Mouse (Mus musculus): ENCODE data around the gene Disc1.

Gene Disc1

DNA sequence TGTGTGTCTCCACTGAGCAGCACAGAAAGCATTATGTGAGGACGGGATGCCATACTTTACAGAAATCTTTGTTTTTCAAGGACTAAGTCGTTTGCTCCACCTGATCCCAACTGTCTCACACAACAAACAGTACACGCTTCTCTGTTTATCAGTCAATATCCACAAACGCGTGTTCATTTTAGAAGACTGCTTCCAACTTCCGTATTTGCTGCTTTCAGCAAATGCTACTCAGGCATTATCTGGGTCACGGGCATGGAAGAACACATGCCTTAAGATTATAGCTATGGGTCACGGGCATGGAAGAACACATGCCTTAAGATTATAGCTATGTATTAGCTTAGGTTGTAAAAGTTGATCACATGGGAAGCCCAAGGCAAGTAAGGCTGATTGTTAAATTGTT, 6.9 kb downstream of the Disc1 start:
- in situ Hi-C loops (cut with MboI; ENCODE audit: unreplicated experiment in 2 of 2): loop anchor here (10.0 to 25.0 kb wide), 6 partner anchors 504 to 1201 kb away; partner anchors contain the start of genes Ntpcr (in 1 of the 2) and Sipa1l2 (in 1 of the 2)

DNA sequence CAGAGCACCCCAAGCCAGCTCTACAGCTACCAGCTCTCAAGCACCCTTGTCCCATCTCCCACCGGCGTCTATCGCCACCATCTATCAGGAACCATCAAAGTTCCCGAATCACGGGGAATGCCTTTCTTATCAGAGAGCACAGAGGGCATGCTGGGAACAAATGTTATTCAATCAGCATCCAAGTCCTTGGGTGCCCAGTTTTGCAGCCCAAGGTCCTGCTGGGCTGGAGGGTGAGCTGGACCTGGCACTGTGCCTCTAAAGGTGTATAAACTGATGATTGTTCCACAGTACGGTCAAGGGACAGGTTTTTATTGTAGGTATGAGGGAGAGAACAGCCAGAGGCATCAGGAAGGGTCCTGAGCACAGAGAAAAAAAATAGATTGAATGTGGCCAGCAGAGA, 11.6 kb downstream of the Disc1 start:
- in situ Hi-C loops (cut with MboI; ENCODE audit: unreplicated experiment in 2 of 2): loop anchor here (5.0 to 25.0 kb wide), 7 partner anchors 102 to 1197 kb away; partner anchors contain the start of genes Ntpcr (in 1 of the 2) and Sipa1l2 (in 1 of the 2)

- in situ Hi-C loops (cut with MboI; ENCODE audit: unreplicated experiment in 2 of 2): loop anchor here (5.0 to 25.0 kb wide), 7 partner anchors 100 to 1195 kb away; partner anchors contain the start of genes Ntpcr (in 1 of the 2) and Sipa1l2 (in 1 of the 2)
Measured at GRCm38 (mm10) chr8:125066913-125067595, 13.1 kb downstream of the Disc1 start.

DNA sequence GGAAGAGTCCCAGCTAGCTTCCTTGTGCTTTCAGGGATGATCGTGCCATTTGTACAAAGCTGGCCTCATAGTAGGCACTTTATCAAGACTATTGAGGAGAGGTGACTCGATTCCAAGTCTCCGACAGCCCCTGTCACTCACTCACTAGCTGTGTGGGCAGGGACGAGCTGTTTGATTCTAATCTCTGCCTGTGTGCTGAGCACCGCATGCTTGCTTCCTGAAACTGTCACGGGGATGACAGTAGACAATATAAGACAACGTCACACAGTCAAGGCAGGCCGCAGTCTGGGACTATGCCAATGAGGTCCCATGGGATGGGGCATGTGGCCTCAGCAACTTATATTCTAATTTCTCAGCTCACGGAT, 13.6 kb downstream of the Disc1 start:
- in situ Hi-C loops (cut with MboI; ENCODE audit: unreplicated experiment in 2 of 2): loop anchor here (5.0 to 25.0 kb wide), 7 partner anchors 100 to 1195 kb away; partner anchors contain the start of genes Ntpcr (in 1 of the 2) and Sipa1l2 (in 1 of the 2)

- in situ Hi-C loops (cut with MboI; ENCODE audit: unreplicated experiment in 2 of 2): loop anchor here (5.0 to 25.0 kb wide), 7 partner anchors 99 to 1194 kb away; partner anchors contain the start of genes Ntpcr (in 1 of the 2) and Sipa1l2 (in 1 of the 2)
Measured at GRCm38 (mm10) chr8:125068146-125068905, 14.3 kb downstream of the Disc1 start.

DNA sequence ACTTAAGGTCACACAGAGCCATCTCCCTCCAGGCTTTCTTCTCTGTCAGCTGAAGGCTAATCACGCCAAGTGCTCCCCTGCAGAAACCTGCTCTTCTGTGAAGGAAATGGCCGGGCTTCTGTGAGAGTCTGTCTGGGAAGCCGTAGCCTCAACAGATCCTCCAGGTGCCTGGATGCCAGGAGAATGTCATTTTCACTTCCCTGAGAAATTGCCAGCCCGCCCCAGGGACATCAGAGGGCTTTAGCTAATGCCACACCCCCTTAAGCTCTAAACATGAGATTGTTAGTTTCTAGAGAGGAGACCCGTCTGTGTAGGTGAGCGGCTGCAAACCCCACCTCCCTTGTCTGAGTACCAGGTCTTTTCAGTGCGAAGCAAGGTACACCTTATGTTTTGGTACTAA, 15.3 kb downstream of the Disc1 start:
- in situ Hi-C loops (cut with MboI; ENCODE audit: unreplicated experiment in 2 of 2): loop anchor here (5.0 to 25.0 kb wide), 7 partner anchors 98 to 1193 kb away; partner anchors contain the start of genes Ntpcr (in 1 of the 2) and Sipa1l2 (in 1 of the 2)

- in situ Hi-C loops (cut with MboI; ENCODE audit: unreplicated experiment in 2 of 2): loop anchor here (5.0 to 25.0 kb wide), 9 partner anchors 43 to 1193 kb away; partner anchors contain the start of genes Ntpcr (in 1 of the 2) and Sipa1l2 (in 1 of the 2)
Measured at GRCm38 (mm10) chr8:125069733-125070132, 15.7 kb downstream of the Disc1 start.

DNA sequence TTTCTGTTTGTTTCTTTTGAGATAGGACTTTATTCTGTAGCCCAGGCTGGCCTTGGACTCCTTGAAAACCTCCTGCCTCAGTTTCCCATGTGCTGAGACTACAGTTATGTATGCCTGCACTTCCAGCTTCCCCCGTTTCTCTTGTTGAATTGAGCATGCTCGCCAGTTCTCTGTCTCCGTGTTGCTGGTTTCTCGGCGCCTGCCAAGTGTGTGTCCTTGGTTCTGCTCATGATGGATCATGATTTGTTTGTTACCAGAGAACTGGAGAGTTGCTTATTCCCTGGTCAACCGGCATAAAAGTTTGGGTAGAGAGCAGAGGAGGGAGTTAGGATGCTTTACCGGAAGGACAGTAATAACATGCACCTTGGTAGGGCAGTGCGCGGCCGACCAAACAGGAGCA, 20.1 kb downstream of the Disc1 start:
- in situ Hi-C loops (cut with MboI; ENCODE audit: unreplicated experiment in 2 of 2): loop anchor here (5.0 to 25.0 kb wide), 5 partner anchors 38 to 1188 kb away; partner anchors contain the start of gene Ntpcr (in 1 of the 2)

DNA sequence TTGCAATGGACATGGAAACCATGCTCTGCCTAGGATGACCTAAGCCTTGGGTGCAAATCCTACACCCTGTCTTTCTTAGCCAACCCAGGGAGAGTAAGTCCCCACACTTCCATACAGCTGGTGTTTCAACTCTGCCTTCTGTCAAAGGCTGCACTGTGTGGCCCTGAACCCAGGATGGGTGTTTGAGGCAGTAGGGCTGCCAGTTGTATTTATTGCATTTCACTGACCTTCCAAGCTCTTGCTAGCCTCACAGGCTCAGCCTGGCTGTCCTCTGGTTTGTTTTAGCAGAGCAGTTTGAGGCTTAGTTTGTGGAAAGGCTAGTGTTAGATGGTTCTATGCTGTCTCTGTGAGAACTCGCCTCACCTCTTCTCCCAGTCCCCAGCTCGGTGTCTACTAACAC, 20.6 kb downstream of the Disc1 start:
- in situ Hi-C loops (cut with MboI; ENCODE audit: unreplicated experiment in 2 of 2): loop anchor here (5.0 to 25.0 kb wide), 5 partner anchors 38 to 1188 kb away; partner anchors contain the start of gene Ntpcr (in 1 of the 2)

DNA sequence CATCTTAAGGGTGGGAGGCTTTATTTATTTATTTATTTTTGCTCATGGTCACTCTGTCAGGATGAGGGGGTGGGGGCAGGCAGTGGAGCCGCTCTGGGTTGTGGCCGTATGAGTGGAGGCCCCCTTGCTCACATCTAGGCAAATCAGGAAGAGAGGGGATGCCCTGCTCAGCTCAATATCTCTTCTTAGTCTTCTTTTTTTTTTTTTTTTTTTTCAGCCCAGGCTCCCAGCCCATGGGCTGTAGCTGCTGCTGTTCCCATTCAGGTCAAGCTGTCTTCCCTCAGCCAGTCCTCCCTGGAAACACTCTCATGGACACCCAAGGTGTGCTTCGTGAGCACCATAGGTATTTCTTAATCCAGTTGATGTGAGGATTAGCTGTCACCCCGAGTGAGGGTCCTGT, 21.4 kb downstream of the Disc1 start:
- in situ Hi-C loops (cut with MboI; ENCODE audit: unreplicated experiment in 2 of 2): loop anchor here in 1 of 2 experiments (25.0 kb wide), 1 partner anchor 1887 kb away; the partner anchor contains the start of gene Rbm34

- in situ Hi-C loops (cut with MboI; ENCODE audit: unreplicated experiment in 2 of 2): loop anchor here in 1 of 2 experiments (25.0 kb wide), 1 partner anchor 1885 kb away; the partner anchor contains the start of gene Rbm34
Measured at GRCm38 (mm10) chr8:125077326-125077725, 23.3 kb downstream of the Disc1 start.

GRCm38 (mm10) chr8:125078771-125079384, 24.9 kb downstream of the Disc1 start:
- in situ Hi-C loops (cut with MboI; ENCODE audit: unreplicated experiment in 2 of 2): loop anchor here in 1 of 2 experiments (25.0 kb wide), 1 partner anchor 1883 kb away; the partner anchor contains the start of gene Rbm34

- in situ Hi-C loops (cut with MboI; ENCODE audit: unreplicated experiment in 2 of 2): loop anchor here in 1 of 2 experiments (25.0 kb wide), 1 partner anchor 1882 kb away; the partner anchor contains the start of gene Rbm34
Measured at GRCm38 (mm10) chr8:125080388-125081344, 26.7 kb downstream of the Disc1 start.

DNA sequence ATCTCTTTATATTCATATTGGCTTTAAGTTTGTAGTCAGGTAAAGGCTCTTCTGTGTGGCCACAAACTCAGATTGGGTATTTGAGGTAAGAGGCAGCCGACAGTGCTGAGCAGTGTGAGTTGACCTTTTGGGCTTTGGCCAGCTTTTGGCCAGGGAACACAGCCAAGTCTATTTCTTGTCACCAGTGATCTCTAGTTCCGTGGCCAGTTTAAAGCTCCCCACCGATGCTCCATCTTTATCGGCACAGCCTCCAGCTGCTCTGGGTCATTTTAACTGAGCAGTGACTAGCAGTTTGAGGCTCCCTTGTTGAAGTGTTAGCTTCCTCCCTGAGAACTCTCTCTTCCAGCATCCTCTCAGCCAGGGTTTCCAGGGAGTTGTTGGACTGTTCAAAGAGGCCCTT, 29.8 kb downstream of the Disc1 start:
- in situ Hi-C loops (cut with MboI; ENCODE audit: unreplicated experiment in 2 of 2): loop anchor here in 1 of 2 experiments (25.0 kb wide), 1 partner anchor 1879 kb away; the partner anchor contains the start of gene Rbm34

DNA sequence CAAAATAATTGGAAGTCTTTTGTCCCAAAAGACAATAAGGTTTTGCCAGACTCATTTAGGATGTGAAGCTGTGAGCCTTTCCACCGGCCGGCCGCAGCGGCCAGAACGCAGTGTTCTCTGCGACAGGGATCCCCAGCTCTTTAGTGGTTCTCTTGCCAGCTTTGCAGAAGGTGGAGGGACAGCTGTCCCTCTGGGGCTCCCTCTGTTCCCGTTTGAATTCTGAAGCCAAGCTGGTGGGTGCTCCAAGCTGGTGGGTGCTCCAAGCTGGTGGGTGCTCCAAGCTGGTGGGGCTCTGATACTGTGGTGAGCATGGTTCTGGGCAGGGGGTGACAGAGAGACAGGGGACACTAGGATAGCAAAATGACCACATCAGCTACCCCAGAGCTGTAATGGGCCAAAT, 30.5 kb downstream of the Disc1 start:
- in situ Hi-C loops (cut with MboI; ENCODE audit: unreplicated experiment in 2 of 2): loop anchor here in 1 of 2 experiments (25.0 kb wide), 1 partner anchor 1878 kb away; the partner anchor contains the start of gene Rbm34

GRCm38 (mm10) chr8:125090889-125091740, 37.1 kb downstream of the Disc1 start:
- in situ Hi-C loops (cut with MboI; ENCODE audit: unreplicated experiment in 2 of 2): loop anchor here in 1 of 2 experiments (25.0 kb wide), 1 partner anchor 1871 kb away; the partner anchor contains the start of gene Rbm34

- in situ Hi-C loops (cut with MboI; ENCODE audit: unreplicated experiment in 2 of 2): loop anchor here in 1 of 2 experiments (25.0 kb wide), 1 partner anchor 1865 kb away; the partner anchor contains the start of gene Rbm34
Measured at GRCm38 (mm10) chr8:125097140-125097539, 43.1 kb downstream of the Disc1 start.

Measured in v-Abl transformed pro-B cells (cell line).